Mouse (Mus musculus) activated CD4-positive, CD25-positive, alpha-beta regulatory T cell, adult 9 weeks (primary cell): ENCODE measurements around the gene Pom121. TPM values are rescaled to one million over a fixed set of nuclear protein-coding genes. Genes with fewer than 3 reads are reported as not detected.

Experiments
- polyA plus RNA-seq: library from polyadenylated mRNA; unstranded; fragments of 100-300 nt; shearing (Covaris generic); gene quantifications from one replicate; pipeline ENCODE4 v1.2.1, GENCODE M21; 2017

Pom121 gene
- 4.1 TPM for polyA plus RNA-seq

GRCm38 (mm10) chr5:135394004-135394823, at the start of gene Pom121:
Gene Pom121, minus strand, starts transcription at chr5:135394546.

DNA sequence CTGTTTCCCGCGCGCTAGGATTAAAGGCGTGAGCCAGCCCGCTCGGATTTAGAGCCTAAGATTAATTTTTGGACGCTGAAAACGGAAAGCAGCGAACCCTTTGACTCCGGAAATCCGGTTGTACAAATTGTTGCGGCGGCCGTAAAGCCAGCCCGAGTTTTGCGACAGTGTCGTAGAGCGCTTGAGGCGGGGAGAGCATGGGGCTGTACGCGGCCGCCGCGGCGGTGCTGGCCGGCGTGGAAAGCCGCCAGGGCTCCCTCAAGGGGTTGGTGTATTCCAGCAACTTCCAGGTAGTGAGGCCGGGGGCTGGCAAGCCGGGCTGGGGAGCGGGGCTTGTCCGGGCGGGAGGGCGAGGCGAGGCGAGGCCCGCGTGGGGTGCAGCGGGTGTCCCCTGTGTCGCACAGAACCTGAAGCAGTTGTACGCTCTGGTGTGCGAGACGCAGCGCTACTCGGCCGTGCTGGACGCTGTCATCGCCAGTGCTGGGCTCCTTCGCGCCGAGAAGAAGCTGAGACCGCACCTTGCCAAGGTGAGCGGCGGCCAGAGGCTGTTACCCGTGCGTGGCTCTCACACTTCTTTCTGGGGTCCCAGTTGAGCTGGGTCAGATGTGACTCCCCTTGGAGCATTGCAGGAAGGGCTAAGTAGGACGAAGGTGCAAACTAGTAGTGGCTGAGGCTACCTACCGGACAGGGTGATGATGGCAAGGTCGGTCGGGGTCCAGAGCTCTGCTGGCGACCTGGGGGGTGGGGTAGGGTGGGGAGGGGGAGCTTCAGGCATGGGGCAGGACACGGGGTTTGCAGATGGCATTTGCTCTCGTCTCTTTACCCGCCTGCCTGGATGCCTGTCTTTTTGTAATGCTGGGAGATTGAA, 24.3 kb downstream of the Pom121 start, which contains the start of gene Nsun5:
Nsun5 (plus strand) TSS at position 167 of the 868 bp plus-strand sequence.

DNA sequence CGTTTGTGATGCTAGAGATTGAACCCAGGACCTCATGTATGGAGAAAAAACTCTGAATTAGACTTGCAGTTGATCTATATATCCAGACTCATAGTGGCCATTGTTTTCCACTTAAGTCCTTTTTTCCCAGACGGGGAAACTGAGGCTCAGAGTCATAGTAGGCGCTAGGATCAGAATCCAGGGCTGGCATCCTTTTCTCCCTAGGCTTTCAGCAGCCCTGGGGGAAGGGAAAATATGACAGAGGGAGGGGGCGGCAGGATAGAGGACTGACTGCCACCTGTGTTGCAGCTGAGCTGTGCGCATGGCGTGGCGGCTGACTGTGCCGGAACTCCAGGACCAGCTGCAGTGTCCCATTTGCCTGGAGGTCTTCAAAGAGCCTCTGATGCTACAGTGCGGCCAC, 41.4 kb downstream of the Pom121 start, which contains the start of gene Trim50:
Trim50 (plus strand) TSS at position 301 of the 400 bp plus-strand sequence.

DNA sequence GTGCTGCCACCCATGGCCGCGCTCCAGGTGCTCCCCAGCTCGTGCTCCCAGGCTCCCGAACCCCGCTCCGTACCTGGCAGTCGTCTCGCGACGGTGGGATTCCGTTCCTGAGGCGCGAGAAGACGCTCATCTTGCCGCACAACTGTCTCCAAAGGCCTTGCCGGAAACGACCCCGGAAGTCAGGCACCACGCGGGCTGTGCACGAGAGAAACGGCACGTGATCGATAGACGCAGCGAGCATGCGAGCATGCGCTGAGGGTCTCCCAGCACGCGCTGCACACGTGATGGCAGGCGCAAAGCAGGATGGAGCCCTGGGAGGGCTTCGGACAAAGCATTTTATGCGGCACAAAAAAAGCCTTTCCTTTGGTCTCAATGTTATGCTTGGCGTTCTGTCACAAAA, 44.5 kb downstream of the Pom121 start, which contains the start of gene Fkbp6:
Fkbp6 (minus strand) TSS at position 183 of the 400 bp plus-strand sequence.

Other genes with a start within 250 kb of the Pom121 start
- gene Tbl2, start 244.9 kb downstream of the Pom121 start, polyA plus RNA-seq, result 21.0 TPM
- gene Bcl7b, start 226.3 kb downstream of the Pom121 start, polyA plus RNA-seq, result 71.8 TPM
- gene Baz1b, start 207.3 kb downstream of the Pom121 start, polyA plus RNA-seq, result 18.4 TPM
- not detected for gene Fzd9, start 143.3 kb downstream of the Pom121 start, polyA plus RNA-seq
- not detected for gene Fkbp6, start 44.5 kb downstream of the Pom121 start, polyA plus RNA-seq
- not detected for gene Trim50, start 41.3 kb downstream of the Pom121 start, polyA plus RNA-seq
- 51.0 TPM for gene Nsun5, start 24.6 kb downstream of the Pom121 start, polyA plus RNA-seq
- 15.7 TPM for gene Hip1, start 150.6 kb upstream of the Pom121 start, polyA plus RNA-seq
- not detected for gene Ccl26, start 169.0 kb upstream of the Pom121 start, polyA plus RNA-seq
- not detected for gene Ccl24, start 178.5 kb upstream of the Pom121 start, polyA plus RNA-seq
- 29.1 TPM for gene Rhbdd2, start 238.1 kb upstream of the Pom121 start, polyA plus RNA-seq